Mouse (Mus musculus): Measurements from ENCODE around the gene Fbxo47. TPM values are rescaled to one million over a fixed set of nuclear protein-coding genes. Genes with fewer than 3 reads are reported as not detected.

The Fbxo47 gene
- polyA plus RNA-seq, 1 experiment from 2014 or later: 0.66 TPM

DNA sequence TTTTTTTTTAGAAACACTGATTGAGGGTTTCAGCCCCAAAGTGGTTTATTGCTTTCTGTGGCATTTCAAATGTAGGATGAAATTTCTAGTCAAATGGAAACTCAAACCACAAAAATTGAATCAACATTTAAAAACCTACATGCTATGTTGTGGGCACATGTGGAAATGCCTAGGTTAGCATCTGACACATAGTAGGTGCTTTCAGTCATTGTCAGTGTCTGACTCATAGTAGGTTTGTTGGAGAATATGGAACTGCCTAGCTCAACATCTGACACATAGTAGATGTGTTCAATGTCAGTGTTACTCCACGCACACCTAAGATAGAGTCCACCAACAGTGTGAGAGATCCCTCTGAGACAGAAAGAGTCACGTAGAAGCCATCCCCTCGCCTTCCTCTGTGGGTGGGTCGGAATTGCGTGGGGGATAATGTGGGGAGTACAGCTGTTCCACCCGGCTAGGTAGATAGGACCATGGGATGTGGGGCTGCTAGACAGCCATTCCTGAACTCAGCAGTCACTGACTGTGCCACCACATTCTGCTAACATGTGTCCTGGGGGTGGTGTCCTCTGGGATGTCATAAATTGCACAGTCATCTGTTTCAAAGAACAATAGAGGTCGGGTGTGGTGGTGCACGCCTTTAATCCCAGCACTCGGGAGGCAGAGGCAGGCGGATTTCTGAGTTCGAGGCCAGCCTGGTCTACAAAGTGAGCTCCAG, 24.8 kb upstream of the Fbxo47 start:
- no peaks in the 10 kb centered on the region for H3K27me3 ChIP-seq (ENCODE audit: control insufficient read depth, insufficient read depth, low read length)
- H3K9ac ChIP-seq (ENCODE audit: low read depth, low read length): no peak overlapping the region
- H3K9me3 ChIP-seq (replicated peaks; ENCODE audit: control insufficient read depth, low read length): no peaks in the 10 kb centered on the region
- no peaks in the 10 kb centered on the region for H3K4me1 ChIP-seq (ENCODE audit: control insufficient read depth, insufficient read depth, low read length)
- H3K27ac ChIP-seq (ENCODE audit: low read depth, low read length): no peak overlapping the region
- H3K36me3 ChIP-seq (ENCODE audit: control insufficient read depth, insufficient read depth, low read length): no peaks in the 10 kb centered on the region
- H3K4me3 ChIP-seq (ENCODE audit: low read depth, low read length): no peak overlapping the region
- no peak for ATAC-seq (replicated peaks; ENCODE audit: insufficient number of reproducible peaks, low FRiP score, low TSS enrichment)
- 81% methylated on average over 11 of the region's 11 CpGs for WGBS (ENCODE audit: insufficient replicate concordance)
- no peak overlapping the region for H3K4me2 ChIP-seq

DNA sequence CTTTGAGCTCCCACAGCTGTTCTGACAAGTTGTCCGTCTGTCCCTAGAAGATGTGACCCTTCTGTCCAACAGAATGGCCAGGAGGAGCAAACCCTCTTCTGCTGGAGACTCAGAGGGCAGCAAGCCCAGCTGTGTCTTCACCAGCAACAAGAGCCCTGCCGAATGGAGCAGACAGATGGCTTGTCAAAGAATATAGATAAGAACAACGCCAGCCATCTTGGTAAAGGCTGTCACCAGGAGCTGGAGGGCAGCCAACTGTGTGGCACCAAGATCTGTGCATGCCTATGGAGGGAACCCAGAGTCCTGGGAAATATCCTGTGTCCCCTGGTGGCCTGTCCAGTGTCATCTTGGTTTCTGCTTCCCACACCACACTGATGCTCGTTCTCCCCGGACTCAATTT, 24.0 kb upstream of the Fbxo47 start:
- Histone ChIP-seq H3K4me2 (no peak overlapping the region), H3K9ac (ENCODE audit: low read depth, low read length) (no peak overlapping the region), H3K4me3 (ENCODE audit: low read depth, low read length) (no peak overlapping the region), H3K9me3 (replicated peaks; ENCODE audit: control insufficient read depth, low read length) (no peaks in the 10 kb centered on the region), H3K4me1 (ENCODE audit: control insufficient read depth, insufficient read depth, low read length) (no peaks in the 10 kb centered on the region), H3K27ac (ENCODE audit: low read depth, low read length) (no peak overlapping the region), H3K27me3 (ENCODE audit: control insufficient read depth, insufficient read depth, low read length) (no peaks in the 10 kb centered on the region), H3K36me3 (ENCODE audit: control insufficient read depth, insufficient read depth, low read length) (no peaks in the 10 kb centered on the region)
- 65% methylated on average over 5 of the region's 5 CpGs for WGBS (ENCODE audit: insufficient replicate concordance)
- ATAC-seq (replicated peaks; ENCODE audit: insufficient number of reproducible peaks, low FRiP score, low TSS enrichment): no peak

DNA sequence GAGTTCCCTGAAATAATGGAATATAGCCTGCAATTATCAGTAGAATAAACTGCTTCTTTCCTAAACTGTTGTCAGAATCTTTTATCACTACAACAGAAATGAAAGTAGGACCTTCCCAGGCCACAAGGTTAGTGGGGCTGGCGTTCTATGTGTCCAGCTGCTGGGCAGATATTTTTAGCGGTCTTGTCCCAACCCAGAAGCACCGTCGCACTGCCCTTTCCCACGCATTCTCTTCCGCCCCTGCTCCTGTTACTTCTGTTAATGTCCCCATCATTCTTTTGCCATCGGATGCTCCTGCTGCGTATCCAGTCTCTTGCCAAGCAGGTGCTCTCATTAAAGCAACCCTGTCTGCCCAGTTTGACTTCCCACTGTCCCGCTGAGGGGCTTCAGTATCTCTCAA, 23.0 kb upstream of the Fbxo47 start:
- H3K4me2 ChIP-seq: no peak overlapping the region
- H3K4me1 ChIP-seq (ENCODE audit: control insufficient read depth, insufficient read depth, low read length): no peaks in the 10 kb centered on the region
- no peaks in the 10 kb centered on the region for H3K36me3 ChIP-seq (ENCODE audit: control insufficient read depth, insufficient read depth, low read length)
- H3K9ac ChIP-seq (ENCODE audit: low read depth, low read length): no peak overlapping the region
- no peaks in the 10 kb centered on the region for H3K9me3 ChIP-seq (replicated peaks; ENCODE audit: control insufficient read depth, low read length)
- ATAC-seq (replicated peaks; ENCODE audit: insufficient number of reproducible peaks, low FRiP score, low TSS enrichment): no peak
- H3K4me3 ChIP-seq (ENCODE audit: low read depth, low read length): no peak overlapping the region
- no peak overlapping the region for H3K27ac ChIP-seq (ENCODE audit: low read depth, low read length)
- WGBS (ENCODE audit: insufficient replicate concordance): 85% methylated on average over 9 of the region's 9 CpGs
- H3K27me3 ChIP-seq (ENCODE audit: control insufficient read depth, insufficient read depth, low read length): no peaks in the 10 kb centered on the region

DNA sequence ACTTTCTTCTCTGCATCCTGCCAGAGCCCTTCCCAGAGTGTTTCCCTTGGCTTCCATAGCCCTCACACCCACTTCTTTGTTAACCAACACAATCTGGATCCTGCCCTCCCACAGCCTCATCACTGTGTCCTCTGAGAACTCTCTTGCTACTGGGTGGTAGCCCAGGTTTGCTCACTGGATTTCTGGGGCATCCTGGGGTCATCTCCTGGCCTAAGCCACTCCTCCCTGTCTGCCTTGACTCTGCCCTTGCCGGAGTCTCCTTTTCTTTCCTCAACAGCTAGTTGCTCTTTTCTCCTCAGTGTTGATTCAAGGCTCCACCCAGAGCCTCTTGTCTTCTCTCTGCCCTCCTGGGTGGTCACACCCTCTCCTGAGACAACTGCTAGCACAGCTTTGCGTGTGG, 22.0 kb upstream of the Fbxo47 start:
- H3K4me1 ChIP-seq (ENCODE audit: control insufficient read depth, insufficient read depth, low read length): no peaks in the 10 kb centered on the region
- 63% methylated on average over 2 of the region's 2 CpGs for WGBS (ENCODE audit: insufficient replicate concordance)

DNA sequence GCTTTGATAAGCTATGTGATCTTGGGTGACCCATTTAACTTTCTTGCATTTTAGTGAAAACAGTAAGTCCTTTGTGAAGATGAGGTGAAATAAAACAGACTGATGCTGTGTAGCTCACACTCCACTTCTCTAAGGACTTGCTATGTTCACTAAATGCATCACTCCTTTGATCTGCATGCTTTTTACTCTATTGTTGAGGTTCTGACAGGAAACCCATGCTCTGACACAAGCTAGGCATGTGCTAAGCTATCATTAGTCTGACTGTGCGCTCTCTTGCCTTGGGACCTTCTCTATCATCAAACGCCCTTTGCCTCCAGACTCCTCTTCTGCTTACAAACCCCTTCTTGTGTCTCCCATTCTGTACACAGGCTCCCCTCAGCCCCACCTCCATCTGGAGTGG, 21.6 kb upstream of the Fbxo47 start:
- no peaks in the 10 kb centered on the region for H3K27me3 ChIP-seq (ENCODE audit: control insufficient read depth, insufficient read depth, low read length)
- no peak overlapping the region for H3K9ac ChIP-seq (ENCODE audit: low read depth, low read length)
- WGBS (ENCODE audit: insufficient replicate concordance): 89% methylated on average over 2 of the region's 2 CpGs
- H3K4me3 ChIP-seq (ENCODE audit: low read depth, low read length): no peak overlapping the region
- no peak overlapping the region for H3K4me2 ChIP-seq
- H3K4me1 ChIP-seq (ENCODE audit: control insufficient read depth, insufficient read depth, low read length): no peaks in the 10 kb centered on the region
- no peak overlapping the region for H3K27ac ChIP-seq (ENCODE audit: low read depth, low read length)
- no peaks in the 10 kb centered on the region for H3K36me3 ChIP-seq (ENCODE audit: control insufficient read depth, insufficient read depth, low read length)
- no peaks in the 10 kb centered on the region for H3K9me3 ChIP-seq (replicated peaks; ENCODE audit: control insufficient read depth, low read length)
- ATAC-seq (replicated peaks; ENCODE audit: insufficient number of reproducible peaks, low FRiP score, low TSS enrichment): no peak

More for the DNA sequence above, 22.0 kb upstream of the Fbxo47 start:
- H3K36me3 ChIP-seq (ENCODE audit: control insufficient read depth, insufficient read depth, low read length): no peaks in the 10 kb centered on the region
- no peak overlapping the region for H3K4me3 ChIP-seq (ENCODE audit: low read depth, low read length)
- H3K27me3 ChIP-seq (ENCODE audit: control insufficient read depth, insufficient read depth, low read length): no peaks in the 10 kb centered on the region
- no peak overlapping the region for H3K4me2 ChIP-seq
- no peak overlapping the region for H3K27ac ChIP-seq (ENCODE audit: low read depth, low read length)
- no peaks in the 10 kb centered on the region for H3K9me3 ChIP-seq (replicated peaks; ENCODE audit: control insufficient read depth, low read length)
- H3K9ac ChIP-seq (ENCODE audit: low read depth, low read length): no peak overlapping the region
- ATAC-seq (replicated peaks; ENCODE audit: insufficient number of reproducible peaks, low FRiP score, low TSS enrichment): no peak

DNA sequence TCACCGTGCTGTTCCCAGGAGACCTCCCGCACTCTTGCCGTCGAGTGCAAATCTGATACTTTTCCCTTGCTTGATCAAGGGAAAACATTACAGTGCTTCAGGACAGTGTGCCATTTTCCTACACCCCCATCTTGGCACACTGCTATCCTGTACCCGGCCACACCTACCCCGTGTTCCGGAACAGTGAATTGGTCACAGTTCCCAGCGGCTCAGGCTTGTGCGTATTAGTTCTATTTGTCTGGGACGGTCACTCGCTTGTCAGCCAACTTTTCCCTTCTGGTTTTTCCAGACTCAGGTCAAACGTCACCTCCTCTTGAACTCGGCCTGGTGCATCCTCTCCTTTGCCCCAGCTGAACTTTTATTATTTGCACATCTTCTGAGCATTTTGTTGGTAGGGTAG, 20.8 kb upstream of the Fbxo47 start:
- no peak for ATAC-seq (replicated peaks; ENCODE audit: insufficient number of reproducible peaks, low FRiP score, low TSS enrichment)
- H3K9me3 ChIP-seq (replicated peaks; ENCODE audit: control insufficient read depth, low read length): no peaks in the 10 kb centered on the region
- no peaks in the 10 kb centered on the region for H3K4me1 ChIP-seq (ENCODE audit: control insufficient read depth, insufficient read depth, low read length)
- H3K36me3 ChIP-seq (ENCODE audit: control insufficient read depth, insufficient read depth, low read length): no peaks in the 10 kb centered on the region
- WGBS (ENCODE audit: insufficient replicate concordance): 84% methylated on average over 13 of the region's 13 CpGs
- H3K4me3 ChIP-seq (ENCODE audit: low read depth, low read length): no peak overlapping the region
- no peak overlapping the region for H3K4me2 ChIP-seq
- no peak overlapping the region for H3K9ac ChIP-seq (ENCODE audit: low read depth, low read length)
- H3K27me3 ChIP-seq (ENCODE audit: control insufficient read depth, insufficient read depth, low read length): no peaks in the 10 kb centered on the region
- no peak overlapping the region for H3K27ac ChIP-seq (ENCODE audit: low read depth, low read length)

DNA sequence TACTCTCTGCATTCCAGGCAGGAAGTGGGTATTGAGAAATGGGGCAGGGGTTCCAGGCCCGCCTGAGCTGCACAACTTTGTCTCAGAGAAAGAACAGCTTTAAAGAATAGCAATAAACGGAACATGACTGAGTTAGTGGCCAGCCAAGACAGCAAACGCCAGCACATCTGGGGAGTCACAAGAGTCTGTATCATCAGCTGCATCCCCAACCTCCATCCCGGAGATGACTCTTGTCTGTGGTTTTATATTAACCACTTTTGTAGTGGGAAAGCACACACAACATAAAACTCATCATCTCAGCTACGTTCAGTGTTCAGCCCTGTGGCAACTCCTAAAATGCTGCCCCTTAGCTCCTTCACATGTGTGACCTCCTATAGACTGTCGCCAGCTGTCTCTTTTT, 17.9 kb upstream of the Fbxo47 start:
- H3K9ac ChIP-seq (ENCODE audit: low read depth, low read length): no peak overlapping the region
- no peak overlapping the region for H3K4me3 ChIP-seq (ENCODE audit: low read depth, low read length)
- no peak overlapping the region for H3K4me2 ChIP-seq
- no peaks in the 10 kb centered on the region for H3K27me3 ChIP-seq (ENCODE audit: control insufficient read depth, insufficient read depth, low read length)
- H3K36me3 ChIP-seq (ENCODE audit: control insufficient read depth, insufficient read depth, low read length): no peaks in the 10 kb centered on the region
- H3K27ac ChIP-seq (ENCODE audit: low read depth, low read length): no peak overlapping the region
- no peaks in the 10 kb centered on the region for H3K9me3 ChIP-seq (replicated peaks; ENCODE audit: control insufficient read depth, low read length)
- no peak for ATAC-seq (replicated peaks; ENCODE audit: insufficient number of reproducible peaks, low FRiP score, low TSS enrichment)
- WGBS (ENCODE audit: insufficient replicate concordance): 73% methylated on average over 6 of the region's 6 CpGs
- H3K4me1 ChIP-seq (ENCODE audit: control insufficient read depth, insufficient read depth, low read length): no peaks in the 10 kb centered on the region

DNA sequence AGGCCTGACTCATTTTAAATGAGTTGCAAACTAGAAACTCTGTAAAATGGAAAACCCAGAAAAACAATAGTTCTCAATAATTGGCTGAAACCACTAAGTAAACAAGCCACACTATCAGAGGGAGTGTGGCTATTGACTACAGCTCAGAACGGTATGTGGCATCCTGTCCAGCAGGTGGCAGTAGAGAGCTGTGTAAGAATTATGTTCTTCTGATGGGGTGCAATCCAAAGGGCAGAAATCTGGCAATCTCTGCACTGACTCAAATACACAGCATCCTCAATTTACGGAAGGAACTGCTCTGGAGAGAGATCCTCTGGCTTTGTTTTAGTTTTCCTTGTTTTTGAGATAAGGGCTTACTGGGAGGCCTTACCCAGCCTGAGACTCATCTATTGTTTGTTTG, 15.9 kb upstream of the Fbxo47 start:
- WGBS (ENCODE audit: insufficient replicate concordance): 2% methylated on average over 2 of the region's 2 CpGs
- no peak overlapping the region for H3K27ac ChIP-seq (ENCODE audit: low read depth, low read length)
- ATAC-seq (replicated peaks; ENCODE audit: insufficient number of reproducible peaks, low FRiP score, low TSS enrichment): no peak

DNA sequence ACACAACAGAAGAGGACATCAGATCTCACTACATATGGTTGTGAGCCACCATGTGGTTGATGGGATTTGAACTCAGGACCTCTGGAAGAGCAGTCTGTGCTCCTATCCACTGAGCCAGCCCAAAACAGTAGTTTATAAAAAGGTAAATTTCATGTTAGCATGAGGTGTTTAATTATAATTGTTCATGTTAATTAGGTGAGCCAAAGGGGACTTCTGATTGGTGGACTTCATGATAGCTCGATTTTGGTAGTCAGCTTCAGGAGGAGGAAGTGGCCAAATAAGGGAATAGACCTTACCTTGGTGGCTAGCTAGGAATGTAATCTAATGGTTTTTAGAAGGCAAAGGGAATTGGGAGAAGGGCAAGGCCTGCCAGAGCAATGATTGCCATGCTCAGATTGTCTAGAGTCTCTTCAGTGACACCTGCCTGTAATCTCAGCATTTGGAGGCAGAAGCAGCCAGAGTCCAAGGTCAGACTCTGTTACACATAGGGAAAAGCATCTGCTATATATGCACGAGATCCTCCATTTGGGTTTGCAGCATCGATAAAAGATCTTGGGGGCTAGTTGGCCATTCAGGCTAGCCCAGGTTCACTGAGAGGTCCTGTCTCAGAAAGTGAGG, 13.7 kb upstream of the Fbxo47 start:
- H3K27me3 ChIP-seq (ENCODE audit: control insufficient read depth, insufficient read depth, low read length): no peaks in the 10 kb centered on the region
- no peaks in the 10 kb centered on the region for H3K4me1 ChIP-seq (ENCODE audit: control insufficient read depth, insufficient read depth, low read length)
- ATAC-seq (replicated peaks; ENCODE audit: insufficient number of reproducible peaks, low FRiP score, low TSS enrichment): no peak
- H3K4me2 ChIP-seq: no peak overlapping the region
- WGBS (ENCODE audit: insufficient replicate concordance): 72% methylated on average over 3 of the region's 3 CpGs
- H3K9ac ChIP-seq (ENCODE audit: low read depth, low read length): no peak overlapping the region; the same call in 1 of the 2 replicates
- H3K9me3 ChIP-seq (replicated peaks; ENCODE audit: control insufficient read depth, low read length): no peaks in the 10 kb centered on the region
- no peak overlapping the region for H3K4me3 ChIP-seq (ENCODE audit: low read depth, low read length)
- no peak overlapping the region for H3K27ac ChIP-seq (ENCODE audit: low read depth, low read length)
- no peaks in the 10 kb centered on the region for H3K36me3 ChIP-seq (ENCODE audit: control insufficient read depth, insufficient read depth, low read length)

More for the DNA sequence above, 15.9 kb upstream of the Fbxo47 start:
- H3K9ac ChIP-seq (ENCODE audit: low read depth, low read length): no peak overlapping the region
- no peaks in the 10 kb centered on the region for H3K27me3 ChIP-seq (ENCODE audit: control insufficient read depth, insufficient read depth, low read length)
- H3K9me3 ChIP-seq (replicated peaks; ENCODE audit: control insufficient read depth, low read length): no peaks in the 10 kb centered on the region
- H3K4me3 ChIP-seq (ENCODE audit: low read depth, low read length): no peak overlapping the region
- no peak overlapping the region for H3K4me2 ChIP-seq
- H3K4me1 ChIP-seq (ENCODE audit: control insufficient read depth, insufficient read depth, low read length): no peaks in the 10 kb centered on the region
- H3K36me3 ChIP-seq (ENCODE audit: control insufficient read depth, insufficient read depth, low read length): no peaks in the 10 kb centered on the region
